Mouse (Mus musculus) right cerebral cortex, postnatal 25 days (tissue): ENCODE data around the gene Camta1.
A peak's percentile ranks its signal among the peaks of the same experiment; 100 is the strongest.

Source experiments
- DNase-seq: peaks from one replicate; pipeline ENCODE4 v3.0.0; 2022

The Camta1 gene

DNA sequence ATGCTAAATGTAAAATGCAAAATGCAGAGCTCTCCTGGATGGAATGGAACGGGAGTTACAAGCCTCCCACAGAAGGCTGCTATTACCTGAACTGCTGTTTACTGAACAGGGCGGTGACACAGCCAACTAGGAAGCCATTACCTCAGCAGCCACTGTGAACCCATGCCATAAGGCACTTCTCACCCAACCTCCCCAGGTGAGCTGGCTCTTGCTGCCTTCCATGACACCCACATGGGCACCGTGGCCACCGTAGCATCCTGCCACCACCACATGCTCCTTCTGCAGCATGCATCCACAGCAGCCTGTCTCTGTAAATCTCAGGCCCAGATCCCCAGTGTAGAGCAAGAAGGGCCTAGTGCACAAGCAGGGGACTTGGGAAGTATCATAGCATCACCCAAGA is 438.8 kb downstream of the Camta1 start:
- DNase-seq = no peak

DNA sequence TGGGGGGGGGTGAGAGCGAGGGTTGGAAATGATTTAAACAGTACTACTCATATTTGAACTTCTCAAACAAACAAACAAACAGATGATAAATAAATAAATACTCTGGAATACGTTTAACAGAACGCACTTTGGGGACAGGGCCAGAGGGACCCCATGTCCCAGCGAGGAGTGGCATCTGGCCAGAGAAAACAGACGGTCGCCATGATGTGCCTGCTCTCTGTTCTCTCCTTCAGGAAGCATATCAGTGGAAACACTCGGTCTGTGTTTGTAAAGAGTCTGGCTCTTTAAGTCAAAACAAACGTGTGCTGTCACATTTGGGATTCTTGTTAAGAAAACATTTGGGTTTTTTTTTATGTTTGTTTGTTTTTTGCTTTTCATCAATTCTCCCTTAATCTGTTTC is 439.3 kb downstream of the Camta1 start:
- DNase-seq = no peak

DNA sequence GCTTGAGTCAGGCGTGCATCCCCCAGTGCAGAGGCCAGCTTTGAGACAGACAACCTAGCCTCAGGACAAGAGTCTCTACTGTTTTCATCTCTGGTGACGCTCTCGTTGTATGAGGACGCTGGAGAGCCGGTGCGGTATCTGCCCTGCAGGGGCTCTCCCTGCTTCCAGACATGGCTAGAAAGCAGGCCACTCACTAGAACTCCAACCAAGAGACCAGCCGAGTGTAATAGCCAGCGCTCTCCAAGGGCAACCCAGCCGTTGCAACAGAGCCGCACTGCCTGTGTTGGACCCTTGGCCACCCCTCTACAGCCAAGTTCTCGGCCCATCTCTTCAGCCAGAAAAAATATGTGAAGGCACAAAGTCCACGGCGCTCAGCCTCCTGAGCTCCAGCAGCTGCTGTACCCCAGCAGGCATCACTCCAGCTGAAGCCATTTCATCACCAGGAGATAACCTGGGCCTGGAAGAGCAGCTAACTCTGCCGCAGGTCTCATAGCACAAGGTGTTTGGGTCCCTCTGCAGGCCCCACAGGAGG is 443.3 kb downstream of the Camta1 start:
- no peak for DNase-seq

DNA sequence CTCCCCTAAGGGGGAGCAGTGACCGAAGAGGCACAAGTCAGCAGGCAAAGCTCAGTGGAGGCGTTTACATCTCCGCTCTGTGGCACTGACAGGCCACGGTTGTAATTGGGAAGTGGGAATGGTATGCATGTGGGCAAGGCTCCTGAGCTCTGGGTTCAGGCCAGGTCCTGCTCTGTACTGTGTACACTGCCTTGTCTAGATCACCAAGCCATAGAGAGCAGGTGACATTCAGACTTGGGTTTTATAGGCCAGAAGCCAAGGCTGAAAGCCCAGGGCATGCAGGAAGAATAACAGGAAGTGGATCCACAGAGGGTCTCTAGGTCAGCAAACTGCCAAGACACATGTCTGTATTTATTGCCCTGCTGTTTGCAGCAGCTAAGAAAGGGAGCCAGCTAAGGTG is 445.9 kb downstream of the Camta1 start:
- DNase-seq = no peak

DNA sequence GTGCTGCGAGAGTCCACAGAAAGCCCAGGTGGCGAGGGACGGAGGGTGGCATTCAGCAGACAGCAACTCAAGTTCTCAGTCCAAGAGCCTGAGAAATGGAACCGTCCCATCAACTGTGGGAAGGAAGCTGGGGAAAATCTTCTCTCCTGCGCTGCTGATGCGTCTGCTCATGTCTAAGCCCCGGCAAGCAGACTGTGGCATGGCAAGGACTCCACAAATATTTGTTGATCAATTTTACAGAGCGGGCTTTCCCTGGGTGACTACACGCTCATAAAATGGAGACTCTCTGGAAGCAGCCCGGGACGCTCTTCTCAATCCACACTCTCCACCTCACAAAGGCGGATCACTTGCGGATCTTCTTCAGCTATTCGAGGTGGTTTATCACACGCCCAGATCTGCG is 446.3 kb downstream of the Camta1 start:
- no peak for DNase-seq

DNA sequence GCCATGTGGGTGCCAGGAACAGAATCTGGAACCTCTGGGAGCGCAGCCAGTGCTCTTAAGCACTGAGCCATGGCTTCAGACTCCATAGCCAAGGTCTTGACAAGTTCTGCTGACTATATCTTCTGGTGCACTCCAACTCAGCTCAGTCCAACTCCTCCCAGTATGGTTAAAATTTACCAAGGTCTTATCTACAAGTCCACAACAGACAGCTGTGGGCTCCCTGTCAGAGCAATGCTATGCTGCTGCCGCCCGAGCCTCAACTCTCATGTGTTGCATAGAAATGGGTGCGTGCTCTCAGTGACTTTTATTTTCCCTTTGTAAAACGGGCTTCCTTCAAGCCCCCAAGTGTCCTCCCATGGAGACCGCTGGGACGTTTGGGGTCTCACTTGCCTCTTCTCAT is 446.7 kb downstream of the Camta1 start:
- DNase-seq = no peak

DNA sequence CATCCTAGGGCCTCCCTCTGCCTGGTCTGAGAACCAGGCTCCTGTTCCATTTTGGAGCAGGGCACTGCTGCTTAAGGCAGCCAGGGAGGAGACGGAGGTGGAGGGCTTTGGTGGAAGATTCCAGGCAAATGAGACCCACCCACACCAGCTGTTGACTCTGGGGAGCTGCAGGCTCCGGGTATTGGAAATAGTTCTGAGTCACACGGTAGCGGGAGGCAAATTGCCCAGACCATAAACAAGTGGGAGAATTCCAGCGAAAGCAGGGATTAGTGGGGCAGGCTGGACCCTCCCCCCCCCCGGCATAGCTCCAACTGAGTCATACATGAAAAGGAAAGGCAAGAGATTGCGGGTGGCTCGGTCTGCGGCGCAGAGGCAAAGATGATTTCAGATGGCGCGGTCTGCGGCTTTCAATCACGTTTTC is 450.0 kb downstream of the Camta1 start:
- DNase-seq = peak; percentile 87

DNA sequence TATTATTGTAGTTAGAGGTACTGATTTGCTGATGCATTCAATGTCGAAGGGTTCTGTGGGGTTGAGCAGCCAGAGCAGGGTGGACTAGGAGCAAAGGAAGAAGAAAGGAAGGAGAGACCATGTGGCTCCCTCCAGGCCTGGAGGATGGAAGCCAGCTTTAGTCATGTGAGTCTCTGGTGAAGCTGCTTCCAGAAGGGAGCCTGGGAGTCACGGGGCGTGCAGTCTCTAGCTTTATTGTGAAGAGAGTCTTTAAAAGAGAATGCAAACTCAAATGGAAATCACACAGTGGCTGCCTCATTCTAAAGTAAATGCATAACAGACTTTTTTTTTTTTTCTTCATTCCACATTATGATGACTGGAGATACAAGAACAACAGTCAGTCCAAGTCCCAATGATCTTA is 450.7 kb downstream of the Camta1 start:
- DNase-seq = peak; percentile 37

DNA sequence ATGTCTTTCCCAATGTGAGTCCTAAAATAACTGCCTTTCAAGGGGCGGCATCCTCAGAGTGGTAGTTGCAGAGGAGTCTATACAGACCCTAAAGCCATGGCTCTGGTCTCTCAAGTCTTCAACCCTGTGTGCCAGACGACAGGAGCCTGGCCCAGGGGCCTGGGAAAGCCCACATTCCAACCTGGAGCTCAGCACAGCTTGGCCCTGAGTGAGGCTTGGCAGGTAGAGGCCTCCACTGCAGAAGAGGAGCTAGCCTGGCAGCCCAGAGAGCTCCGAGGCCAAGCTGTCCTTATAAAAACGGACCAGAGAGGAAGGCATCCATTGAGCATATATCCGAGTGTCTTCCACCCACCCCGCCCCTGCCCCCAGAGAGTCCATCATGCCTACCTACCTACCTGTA is 452.4 kb downstream of the Camta1 start:
- no peak for DNase-seq

DNA sequence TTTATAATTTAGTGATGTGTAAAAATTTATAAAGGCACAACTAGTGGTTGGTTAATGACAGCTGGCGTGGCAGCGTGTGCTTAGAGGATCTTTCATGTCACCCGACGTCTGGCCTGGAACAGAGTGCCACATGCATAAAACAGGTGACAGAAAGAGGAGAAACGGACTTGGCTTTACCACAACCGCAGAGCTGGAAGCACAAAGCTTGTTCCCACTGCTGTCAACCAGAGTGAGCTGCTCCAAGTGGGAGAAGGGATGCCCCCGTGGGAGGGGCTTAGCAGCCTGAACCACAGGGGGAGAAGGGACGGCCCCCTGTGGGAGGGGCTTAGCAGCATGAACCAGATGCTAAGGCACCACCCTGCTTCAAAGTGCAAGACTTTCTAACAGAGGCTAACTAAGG is 452.9 kb downstream of the Camta1 start:
- DNase-seq = no peak

DNA sequence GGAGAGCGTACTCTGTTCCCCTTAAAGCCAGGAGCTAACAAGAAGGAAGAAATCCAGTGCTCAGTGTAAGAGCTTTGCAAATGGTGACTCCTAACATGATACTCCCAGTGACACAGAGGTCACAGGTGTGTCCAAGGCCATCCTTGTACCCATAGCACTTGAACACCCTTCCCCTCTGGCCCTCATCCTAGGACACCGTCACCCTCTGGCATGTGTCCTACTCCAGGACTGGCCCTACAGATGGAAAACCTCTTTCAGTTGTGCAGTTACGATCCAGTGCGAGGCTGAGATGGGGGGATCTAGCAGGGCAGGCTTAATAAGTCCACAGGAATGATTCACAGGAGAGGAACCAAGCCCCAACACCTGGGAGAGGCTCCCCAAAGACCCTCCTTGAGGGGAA is 453.4 kb downstream of the Camta1 start:
- DNase-seq = no peak

DNA sequence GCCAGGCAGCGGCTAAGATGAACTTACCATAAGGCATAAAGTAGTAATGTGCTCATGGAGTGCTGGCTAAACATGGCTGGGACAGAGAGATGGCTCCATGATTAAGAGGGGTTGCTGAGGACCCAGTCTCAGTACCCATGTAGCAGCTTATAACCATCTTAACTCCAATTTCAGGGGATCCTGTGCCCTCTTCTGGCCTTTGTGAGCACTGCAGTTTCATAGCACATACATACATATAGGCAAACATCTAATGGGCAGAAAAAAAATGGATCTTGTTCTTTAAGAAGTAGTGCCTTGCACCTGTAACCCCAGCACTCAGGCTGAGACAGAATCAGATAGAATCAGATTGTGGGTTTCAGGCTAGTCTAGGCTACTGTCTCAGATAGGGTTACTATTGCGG is 454.5 kb downstream of the Camta1 start:
- no peak for DNase-seq

DNA sequence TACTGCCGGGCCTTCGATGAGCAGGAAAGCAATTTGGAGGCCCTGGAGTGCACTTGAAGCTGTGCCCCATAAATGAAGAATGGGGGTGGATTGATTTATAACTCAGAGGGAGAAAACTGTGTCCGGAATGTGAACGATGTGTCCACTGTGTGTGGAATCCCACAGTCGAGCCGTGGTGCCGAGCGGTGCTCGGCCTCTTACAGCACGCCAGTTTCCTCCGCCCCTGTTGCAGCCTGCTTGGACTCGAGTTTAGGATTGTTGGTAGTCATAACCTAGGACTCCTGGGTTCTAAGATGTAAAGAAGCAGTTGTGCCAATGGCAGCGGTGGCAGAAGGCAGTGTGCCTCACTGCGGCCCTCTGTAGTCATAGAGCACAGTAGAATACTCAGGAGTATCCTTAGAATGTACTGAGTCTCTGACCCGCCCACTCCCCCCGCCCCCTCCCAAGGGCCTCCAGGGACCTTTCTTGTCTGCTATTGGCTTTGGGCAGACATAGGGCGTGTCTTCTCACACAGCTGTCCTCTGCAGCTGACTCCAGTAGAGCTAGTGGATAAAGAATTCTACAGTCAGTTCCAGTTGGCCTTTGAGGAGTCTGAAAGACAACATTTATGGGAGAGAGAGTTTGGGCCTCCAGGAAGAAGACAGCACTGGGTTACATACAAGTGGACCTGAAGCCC is 457.0 kb downstream of the Camta1 start:
- no peak for DNase-seq

DNA sequence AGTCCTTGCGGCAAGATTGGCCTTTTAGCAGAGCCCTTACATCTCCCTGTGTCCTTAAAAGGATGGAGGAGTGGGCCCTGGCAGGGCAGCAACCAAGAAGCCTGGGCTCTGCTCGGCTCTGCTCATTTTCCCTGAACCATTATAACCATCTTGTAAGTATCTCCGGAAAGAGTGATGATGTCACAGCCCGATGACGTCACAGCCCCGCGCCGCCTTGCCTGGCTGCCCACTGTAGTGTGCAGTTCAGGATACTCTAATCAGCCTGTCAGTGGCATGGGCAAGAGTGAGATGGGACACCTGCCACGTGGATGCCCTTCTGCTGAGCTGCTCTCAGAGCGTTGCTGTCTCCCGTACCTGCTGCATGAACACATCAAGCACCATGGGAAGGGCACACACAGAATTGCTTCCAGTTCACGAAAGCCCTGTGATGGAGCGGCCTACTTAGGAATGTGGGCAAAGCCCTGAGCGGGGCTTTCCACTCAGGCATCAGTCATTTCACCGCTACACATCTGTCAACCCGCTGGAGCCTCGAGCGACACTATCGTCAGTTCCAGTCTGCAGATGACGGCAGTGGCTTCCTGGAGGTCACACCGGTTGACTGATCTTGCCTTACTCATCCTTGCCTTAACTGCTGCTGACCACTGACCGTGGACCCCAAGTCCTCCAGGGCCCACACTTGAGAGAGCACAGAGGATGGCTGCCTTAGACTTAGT is 459.8 kb downstream of the Camta1 start:
- DNase-seq = no peak

DNA sequence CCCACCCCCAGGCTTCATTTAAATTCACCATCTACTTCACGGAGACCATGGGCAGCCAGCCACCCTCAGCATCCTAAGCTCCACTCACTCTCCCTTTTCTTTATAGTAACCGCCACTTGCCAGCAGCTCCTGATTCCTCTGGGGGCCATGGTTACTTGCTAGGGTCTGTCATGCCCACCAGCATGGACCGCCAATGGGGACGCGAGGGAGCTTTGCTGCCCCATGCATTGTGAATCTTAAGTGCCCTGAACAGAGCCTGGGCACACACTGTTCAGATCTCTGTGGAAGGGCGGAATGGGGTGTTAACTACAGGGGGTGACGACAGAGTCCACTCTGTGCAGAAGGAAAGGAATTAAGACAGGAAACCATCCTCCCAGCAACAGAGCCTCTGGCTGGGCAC is 465.1 kb downstream of the Camta1 start:
- DNase-seq = no peak

DNA sequence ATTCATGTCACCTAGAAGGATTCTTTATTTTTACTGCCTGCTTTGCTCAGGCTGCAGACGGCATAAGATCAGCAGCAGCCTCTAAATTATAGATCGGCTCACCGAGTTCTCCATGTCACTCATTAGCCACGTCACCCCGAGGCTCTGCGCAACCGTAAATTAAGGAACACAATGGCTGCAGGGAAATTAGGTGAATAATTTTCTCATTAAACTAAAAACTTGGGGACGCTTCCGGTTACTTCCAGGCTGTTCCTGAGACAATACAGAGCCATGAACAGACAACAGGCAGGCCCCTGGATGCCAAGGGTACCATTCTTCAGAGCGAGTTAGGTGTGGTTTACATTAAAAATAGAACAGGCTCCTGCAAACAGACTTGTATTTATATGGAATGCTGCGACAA is 472.3 kb downstream of the Camta1 start:
- DNase-seq = no peak

DNA sequence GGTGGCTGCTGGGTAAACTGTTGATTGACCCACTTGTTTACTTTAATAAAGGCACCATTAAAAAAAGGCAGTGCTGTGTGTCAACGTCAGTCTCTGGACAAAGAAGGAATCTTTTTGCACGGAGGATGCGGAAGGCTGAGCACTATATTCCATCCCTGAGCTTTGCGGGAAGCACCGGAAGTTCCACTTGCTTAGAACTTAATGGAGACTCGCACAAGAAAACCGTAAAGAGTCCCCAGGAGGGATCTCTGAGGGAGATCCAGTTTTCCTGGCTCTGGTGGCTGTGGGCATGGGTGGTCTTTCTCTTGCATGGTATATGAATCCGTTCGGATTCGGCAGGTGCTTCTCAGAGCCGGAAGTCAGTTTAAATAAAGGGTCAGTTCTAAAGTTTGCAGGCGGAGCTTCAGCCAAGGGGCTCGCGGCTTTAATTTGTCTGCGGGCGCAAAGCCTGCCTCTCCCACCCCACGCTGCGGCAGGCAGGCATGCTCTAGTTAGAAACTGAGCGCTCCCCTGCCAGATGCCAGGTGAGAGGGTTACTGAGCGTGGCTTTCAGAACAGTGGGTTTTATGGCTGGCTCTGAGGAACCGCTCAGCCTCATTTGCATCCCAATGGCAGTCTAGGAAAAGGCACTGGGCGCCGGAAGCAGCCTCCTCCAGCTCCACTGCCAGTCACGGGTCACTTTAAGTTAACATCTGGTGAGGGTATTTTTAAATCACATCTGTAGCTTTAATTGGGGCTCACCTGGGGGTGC is 474.8 kb downstream of the Camta1 start:
- peak; percentile 13 for DNase-seq

DNA sequence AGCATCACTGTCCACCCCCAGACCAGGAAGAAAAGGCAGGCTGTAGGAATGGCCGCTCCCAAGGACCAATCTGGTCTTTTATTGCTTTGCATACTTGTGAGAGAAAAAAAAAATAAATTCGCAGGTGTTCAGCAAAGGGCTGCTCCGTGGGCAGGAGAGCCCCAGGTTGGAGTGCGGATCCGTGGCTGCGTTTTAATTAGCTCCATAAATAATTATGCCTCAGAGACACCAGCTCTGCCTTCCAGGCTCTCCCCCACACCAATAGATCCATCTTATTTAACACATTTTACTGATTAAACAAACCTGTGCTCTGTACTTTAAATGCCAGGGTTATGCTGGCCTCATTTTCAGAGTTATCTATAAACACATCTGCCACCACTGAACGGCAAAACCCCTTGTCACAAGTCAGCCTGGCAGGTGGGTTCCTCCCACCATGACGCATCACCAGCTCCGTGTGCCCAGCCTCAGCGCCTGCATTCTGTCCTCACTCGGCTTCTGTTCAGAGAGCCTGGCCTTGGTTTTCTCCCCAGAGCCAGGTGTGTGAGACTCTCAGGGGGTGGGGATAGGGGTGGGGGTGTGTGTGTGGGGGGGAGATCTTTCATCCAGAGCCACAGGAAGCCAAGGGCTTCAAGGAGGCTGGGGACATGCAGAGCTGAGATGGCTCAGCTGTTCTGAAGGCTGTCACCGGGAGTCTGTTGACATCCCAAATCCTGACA is 475.5 kb downstream of the Camta1 start:
- DNase-seq = peak; percentile 31

DNA sequence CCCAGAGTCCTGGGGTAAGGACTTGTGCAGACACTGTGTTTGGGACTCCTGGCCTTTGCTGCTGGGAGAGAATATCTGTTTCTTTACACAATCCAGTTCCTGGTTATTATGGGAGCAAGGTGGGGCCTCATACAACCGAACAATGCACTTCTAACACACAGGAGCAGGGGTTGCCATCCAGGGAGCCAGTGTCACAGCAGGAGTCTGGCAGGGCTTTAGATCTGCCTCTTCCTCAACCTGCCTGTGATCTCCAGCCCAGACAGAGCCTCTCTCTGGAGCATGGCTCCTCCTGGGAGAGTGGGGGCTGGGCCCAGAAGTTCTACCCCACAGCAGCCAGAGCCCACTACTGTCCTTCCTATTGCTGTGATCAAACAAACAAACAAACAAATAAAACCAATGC is 483.9 kb downstream of the Camta1 start:
- DNase-seq = no peak

DNA sequence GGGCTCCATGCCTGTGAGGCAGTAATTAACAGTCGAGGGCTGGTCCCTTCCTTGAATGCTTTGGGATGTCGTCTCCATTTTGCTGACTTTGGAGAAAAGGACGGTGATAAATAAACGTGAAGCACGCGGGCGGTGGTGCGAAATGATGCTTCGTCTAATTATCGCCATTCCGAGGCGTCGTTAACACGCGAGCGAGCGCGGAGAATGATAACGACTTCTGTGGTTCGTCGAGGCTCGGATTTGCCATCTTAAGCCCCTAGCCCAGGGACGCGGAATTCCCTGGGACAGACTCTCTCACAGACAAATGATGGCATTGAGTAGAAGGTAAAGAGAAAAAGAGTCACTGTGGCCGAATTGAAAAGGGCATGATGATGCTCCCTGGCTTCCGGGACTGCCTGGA is 485.4 kb downstream of the Camta1 start:
- no peak for DNase-seq

DNA sequence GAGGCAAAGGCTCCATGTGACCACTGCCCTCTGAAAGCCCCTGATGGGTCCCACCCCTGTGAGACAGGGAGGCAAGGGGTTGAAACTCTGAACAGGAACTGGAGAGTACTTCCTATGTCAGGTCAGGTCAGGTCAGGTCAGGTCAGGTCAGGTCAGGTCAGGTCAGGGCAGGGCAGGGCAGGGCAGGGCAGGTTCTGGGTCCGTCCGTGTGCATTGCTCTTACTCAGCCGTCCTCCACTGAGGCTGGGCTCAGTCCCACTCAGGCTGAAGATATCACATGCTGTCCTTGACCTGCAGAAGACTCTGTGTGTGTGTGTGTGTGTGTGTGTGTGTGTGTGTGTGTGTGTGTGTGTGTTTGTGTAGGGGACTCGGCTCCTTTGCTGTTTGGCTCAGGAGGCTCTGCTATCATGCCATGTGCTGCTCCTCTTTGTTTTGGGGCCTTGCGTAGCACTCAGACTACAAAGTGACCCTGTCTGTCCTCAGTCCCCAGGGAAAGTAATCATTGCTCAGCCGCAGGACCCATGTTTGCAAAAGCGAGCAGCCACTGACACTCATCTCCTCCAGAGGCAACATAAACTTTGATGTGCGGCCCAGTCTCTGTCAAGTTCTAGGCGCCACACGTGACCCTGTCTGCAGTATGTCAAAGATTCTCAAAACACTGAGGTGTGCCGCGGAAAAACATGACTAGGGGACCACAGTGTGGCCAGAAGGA is 488.7 kb downstream of the Camta1 start:
- no peak for DNase-seq

DNA sequence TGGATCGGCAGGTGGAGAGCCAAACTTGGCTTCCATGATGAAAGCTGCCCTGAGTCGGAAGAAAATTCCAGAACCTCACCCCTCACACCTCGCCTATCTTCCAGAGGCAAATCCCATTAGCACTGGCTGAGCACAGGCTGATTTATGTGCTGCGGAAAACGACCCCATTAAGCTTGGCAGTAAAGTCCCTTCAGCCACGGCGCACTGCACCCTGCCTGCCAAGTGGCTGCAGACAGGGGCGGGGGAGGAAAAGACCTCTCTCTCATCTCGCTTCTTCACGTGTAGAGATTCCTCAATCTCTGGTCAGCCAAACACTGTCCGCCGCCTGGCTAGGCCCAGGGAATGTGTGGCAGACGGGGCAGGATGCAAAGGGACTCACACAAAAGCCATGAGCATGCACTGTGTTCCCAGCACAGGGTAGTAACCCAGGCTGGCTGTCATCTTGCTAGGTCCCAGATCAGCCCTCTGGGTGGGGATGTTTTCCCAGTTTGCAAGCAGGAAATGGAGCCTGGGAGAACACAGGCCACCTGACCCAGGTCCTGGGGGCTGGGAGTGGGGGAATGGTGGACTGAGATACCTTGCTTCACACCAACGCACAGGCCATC is 494.6 kb downstream of the Camta1 start:
- no peak for DNase-seq
